Mouse (Mus musculus): ENCODE measurements around the gene Ngrn. TPM values are rescaled to one million over a fixed set of nuclear protein-coding genes. Genes with fewer than 3 reads are reported as not detected.

Gene Ngrn
- polyA plus RNA-seq, 1 experiment from 2014 or later: 55.1 TPM

DNA sequence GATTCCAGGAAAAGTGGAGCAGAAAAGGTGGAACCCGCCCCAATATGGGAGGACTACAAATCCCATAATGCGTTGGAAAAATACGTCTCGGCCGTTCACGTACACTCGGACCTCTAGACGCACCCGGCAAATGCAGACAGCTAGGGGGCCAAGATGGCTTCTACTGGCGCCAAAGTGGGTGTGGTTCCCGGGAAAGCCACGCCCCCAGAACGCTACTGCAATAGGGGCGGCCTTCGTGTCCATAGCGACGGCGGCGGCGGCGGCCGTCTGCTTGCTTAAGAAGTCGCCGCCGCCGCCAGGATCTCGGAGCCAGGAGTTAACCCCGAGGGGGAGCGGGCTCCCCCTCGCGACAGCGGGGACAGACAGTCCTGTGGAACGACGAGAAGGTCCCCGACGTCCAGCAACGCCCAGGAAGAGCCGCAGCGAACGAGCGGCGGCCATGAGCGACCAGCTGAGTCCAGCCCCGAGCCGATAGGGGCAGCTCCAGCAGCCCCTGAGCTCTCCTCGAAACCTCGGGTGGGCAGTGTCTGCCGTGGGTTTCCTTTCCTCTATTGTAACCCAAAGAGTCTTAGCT lies 14.8 kb upstream of the Ngrn start, which contains the start of gene Ttll13:
Gene Ttll13, plus strand, starts transcription at position 229 of the 574 bp plus-strand sequence.
- H3K4me2 ChIP-seq: peak within 1 kb of the TSS; percentile 75
- H3K36me3 ChIP-seq (ENCODE audit: control insufficient read depth, insufficient read depth, low read length): no peaks in the 10 kb centered on the region
- H3K27me3 ChIP-seq (replicated peaks; ENCODE audit: control insufficient read depth, insufficient read depth, low read length): no peaks in the 10 kb centered on the region
- H3K4me1 ChIP-seq (replicated peaks; ENCODE audit: control insufficient read depth, insufficient read depth, low read length): peaks cover 7% of the 10 kb centered on the region
- ATAC-seq (replicated peaks; ENCODE audit: low FRiP score) (peak; percentile 98), DNase-seq (ENCODE audit: low spot score) (peak; percentile 96)
- H3K27ac ChIP-seq (ENCODE audit: low read depth, low read length): peak within 1 kb of the TSS; percentile 54
- no peaks in the 10 kb centered on the region for H3K9me3 ChIP-seq (ENCODE audit: control insufficient read depth, low read length)
- H3K9ac ChIP-seq (ENCODE audit: low read depth, low read length): peak within 1 kb of the TSS; percentile 71
- under 1% methylated on average over 48 of the region's 48 CpGs for WGBS
- H3K4me3 ChIP-seq (ENCODE audit: low read depth, low read length): peak within 1 kb of the TSS; percentile 64

DNA sequence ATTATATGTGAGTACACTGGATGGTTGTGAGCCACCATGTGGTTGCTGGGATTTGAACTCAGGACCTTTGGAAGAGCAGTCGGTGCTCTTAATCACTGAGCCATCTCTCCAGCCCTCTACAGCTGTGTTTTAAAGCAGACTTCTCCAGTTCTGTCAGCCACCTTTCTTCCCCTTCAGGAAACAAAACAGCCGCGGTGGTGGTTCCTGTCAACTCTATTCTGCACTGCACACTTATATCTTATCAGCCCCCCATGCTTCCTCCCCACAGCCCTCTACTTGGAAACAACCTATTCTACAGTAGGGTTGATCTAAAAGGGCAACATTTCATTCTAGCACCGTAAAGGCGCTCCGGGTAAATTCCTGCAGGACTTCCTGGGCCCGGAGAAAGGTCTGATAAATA lies 14.2 kb upstream of the Ngrn start:
- no peaks in the 10 kb centered on the region for H3K27me3 ChIP-seq (replicated peaks; ENCODE audit: control insufficient read depth, insufficient read depth, low read length)
- ATAC-seq (replicated peaks; ENCODE audit: low FRiP score) (no peak), DNase-seq (ENCODE audit: low spot score) (no peak)
- H3K4me2 ChIP-seq: peak overlapping the region; percentile 75
- H3K36me3 ChIP-seq (ENCODE audit: control insufficient read depth, insufficient read depth, low read length): no peaks in the 10 kb centered on the region
- 0 out of 2 replicates have a peak overlapping the region, but pooled peaks have one; percentile 21 for H3K27ac ChIP-seq (ENCODE audit: low read depth, low read length)
- H3K9me3 ChIP-seq (ENCODE audit: control insufficient read depth, low read length): no peaks in the 10 kb centered on the region
- peaks cover 7% of the 10 kb centered on the region for H3K4me1 ChIP-seq (replicated peaks; ENCODE audit: control insufficient read depth, insufficient read depth, low read length)
- 32% methylated on average over 7 of the region's 7 CpGs for WGBS
- peak overlapping the region; percentile 64 for H3K4me3 ChIP-seq (ENCODE audit: low read depth, low read length)
- peak overlapping the region; percentile 71; the same call in 1 of the 2 replicates for H3K9ac ChIP-seq (ENCODE audit: low read depth, low read length)

DNA sequence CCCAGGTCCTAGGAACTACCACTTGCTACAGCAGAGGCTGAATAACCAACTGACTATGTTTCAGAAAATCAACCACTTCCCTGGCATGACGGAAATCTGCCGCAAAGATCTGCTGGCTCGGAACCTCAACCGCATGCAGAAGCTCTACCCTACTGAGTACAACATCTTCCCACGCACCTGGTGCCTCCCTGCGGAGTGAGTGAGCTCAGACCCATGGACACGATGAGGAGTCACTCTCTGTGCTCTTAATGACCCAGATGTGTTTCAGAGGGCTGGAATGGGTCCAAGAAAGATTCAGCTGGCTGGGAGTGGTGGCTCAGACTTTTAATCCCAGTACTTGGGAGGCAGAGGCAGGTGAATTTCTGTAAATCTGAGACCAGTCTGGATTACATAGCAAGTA lies 8.6 kb upstream of the Ngrn start:
- ATAC-seq (replicated peaks; ENCODE audit: low FRiP score) (no peak), DNase-seq (ENCODE audit: low spot score) (no peak)
- Histone ChIP-seq H3K4me2 (no peak overlapping the region), H3K9me3 (ENCODE audit: control insufficient read depth, low read length) (no peaks in the 10 kb centered on the region), H3K9ac (ENCODE audit: low read depth, low read length) (no peak overlapping the region), H3K36me3 (ENCODE audit: control insufficient read depth, insufficient read depth, low read length) (no peaks in the 10 kb centered on the region), H3K27me3 (replicated peaks; ENCODE audit: control insufficient read depth, insufficient read depth, low read length) (no peaks in the 10 kb centered on the region), H3K4me3 (ENCODE audit: low read depth, low read length) (no peak overlapping the region), H3K27ac (ENCODE audit: low read depth, low read length) (no peak overlapping the region), H3K4me1 (replicated peaks; ENCODE audit: control insufficient read depth, insufficient read depth, low read length) (peaks cover 5% of the 10 kb centered on the region)
- 82% methylated on average over 7 of the region's 7 CpGs for WGBS

DNA sequence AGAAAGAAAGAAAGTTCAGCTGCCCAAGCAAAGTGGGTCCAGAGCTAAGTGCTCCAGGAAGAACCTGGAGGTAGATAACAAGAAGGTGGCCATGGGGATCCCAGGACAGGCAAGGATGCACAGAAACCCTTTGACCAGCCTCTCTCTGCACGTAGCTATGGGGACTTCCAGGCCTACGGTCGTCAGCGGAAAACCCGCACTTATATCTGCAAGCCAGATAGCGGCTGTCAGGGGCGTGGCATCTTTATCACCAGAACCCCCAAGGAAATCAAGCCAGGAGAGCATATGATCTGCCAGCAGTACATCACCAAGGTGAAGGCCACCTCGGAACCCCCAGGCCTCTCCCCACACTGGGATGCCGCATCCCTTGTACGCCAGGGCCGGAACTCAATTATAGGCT lies 8.1 kb upstream of the Ngrn start:
- H3K4me3 ChIP-seq (ENCODE audit: low read depth, low read length): no peak overlapping the region
- no peak overlapping the region for H3K4me2 ChIP-seq
- H3K4me1 ChIP-seq (replicated peaks; ENCODE audit: control insufficient read depth, insufficient read depth, low read length): peaks cover 5% of the 10 kb centered on the region
- 56% methylated on average over 11 of the region's 11 CpGs for WGBS
- no peak for DNase-seq (ENCODE audit: low spot score)
- H3K36me3 ChIP-seq (ENCODE audit: control insufficient read depth, insufficient read depth, low read length): no peaks in the 10 kb centered on the region
- no peak for ATAC-seq (replicated peaks; ENCODE audit: low FRiP score)
- no peaks in the 10 kb centered on the region for H3K9me3 ChIP-seq (ENCODE audit: control insufficient read depth, low read length)
- H3K27ac ChIP-seq (ENCODE audit: low read depth, low read length): no peak overlapping the region
- H3K27me3 ChIP-seq (replicated peaks; ENCODE audit: control insufficient read depth, insufficient read depth, low read length): no peaks in the 10 kb centered on the region
- no peak overlapping the region for H3K9ac ChIP-seq (ENCODE audit: low read depth, low read length)

DNA sequence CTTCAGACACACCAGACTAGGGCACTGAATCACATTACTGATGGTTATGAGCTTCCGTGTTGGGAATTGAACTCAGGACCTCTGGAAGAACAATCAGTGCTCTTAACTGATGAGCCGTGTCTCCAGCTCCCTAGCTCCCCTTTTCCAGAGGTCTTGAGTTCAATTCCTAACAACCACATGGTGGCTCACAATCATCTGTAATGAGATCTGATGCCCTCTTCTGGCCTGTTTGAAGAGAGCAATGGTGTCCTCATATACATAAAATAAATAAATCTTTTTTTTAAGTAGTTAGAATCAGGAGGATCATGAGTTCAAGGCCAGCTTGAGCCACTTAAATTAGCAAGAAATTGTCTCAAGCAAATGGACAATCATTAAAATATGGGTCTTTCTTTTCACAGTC lies 5.0 kb upstream of the Ngrn start:
- 56% methylated on average over 2 of the region's 2 CpGs for WGBS
- DNase-seq (ENCODE audit: low spot score) (no peak), ATAC-seq (replicated peaks; ENCODE audit: low FRiP score) (no peak)
- no peak overlapping the region for H3K4me3 ChIP-seq (ENCODE audit: low read depth, low read length)
- no peaks in the 10 kb centered on the region for H3K9me3 ChIP-seq (ENCODE audit: control insufficient read depth, low read length)
- H3K9ac ChIP-seq (ENCODE audit: low read depth, low read length): no peak overlapping the region
- H3K27me3 ChIP-seq (replicated peaks; ENCODE audit: control insufficient read depth, insufficient read depth, low read length): 0 out of 2 replicates have a peak, but pooled peaks cover 3% of the 10 kb centered on the region
- no peaks in the 10 kb centered on the region for H3K36me3 ChIP-seq (ENCODE audit: control insufficient read depth, insufficient read depth, low read length)
- no peak overlapping the region for H3K27ac ChIP-seq (ENCODE audit: low read depth, low read length)
- H3K4me2 ChIP-seq: no peak overlapping the region
- peaks cover 10% of the 10 kb centered on the region for H3K4me1 ChIP-seq (replicated peaks; ENCODE audit: control insufficient read depth, insufficient read depth, low read length)

DNA sequence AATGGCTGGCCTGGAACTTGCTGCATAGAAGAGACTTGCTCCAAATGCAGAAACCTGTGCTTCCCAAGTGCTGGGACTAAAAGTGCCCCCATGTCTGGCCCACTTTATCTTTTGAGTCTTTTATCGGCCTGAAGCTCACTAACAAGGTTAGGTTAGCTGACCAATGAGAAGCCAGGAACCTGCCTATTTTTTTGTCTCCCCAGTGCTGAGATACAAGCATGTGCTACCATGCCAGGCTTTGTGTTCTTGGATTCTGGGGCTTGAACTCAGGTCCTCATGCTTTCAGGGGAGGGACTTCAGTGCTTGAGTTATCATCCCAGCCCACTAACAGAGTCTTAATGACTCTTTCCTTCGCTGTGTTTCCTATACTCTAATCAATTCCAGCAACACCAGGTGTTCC lies 3.3 kb upstream of the Ngrn start:
- H3K36me3 ChIP-seq (ENCODE audit: control insufficient read depth, insufficient read depth, low read length): no peaks in the 10 kb centered on the region

DNA sequence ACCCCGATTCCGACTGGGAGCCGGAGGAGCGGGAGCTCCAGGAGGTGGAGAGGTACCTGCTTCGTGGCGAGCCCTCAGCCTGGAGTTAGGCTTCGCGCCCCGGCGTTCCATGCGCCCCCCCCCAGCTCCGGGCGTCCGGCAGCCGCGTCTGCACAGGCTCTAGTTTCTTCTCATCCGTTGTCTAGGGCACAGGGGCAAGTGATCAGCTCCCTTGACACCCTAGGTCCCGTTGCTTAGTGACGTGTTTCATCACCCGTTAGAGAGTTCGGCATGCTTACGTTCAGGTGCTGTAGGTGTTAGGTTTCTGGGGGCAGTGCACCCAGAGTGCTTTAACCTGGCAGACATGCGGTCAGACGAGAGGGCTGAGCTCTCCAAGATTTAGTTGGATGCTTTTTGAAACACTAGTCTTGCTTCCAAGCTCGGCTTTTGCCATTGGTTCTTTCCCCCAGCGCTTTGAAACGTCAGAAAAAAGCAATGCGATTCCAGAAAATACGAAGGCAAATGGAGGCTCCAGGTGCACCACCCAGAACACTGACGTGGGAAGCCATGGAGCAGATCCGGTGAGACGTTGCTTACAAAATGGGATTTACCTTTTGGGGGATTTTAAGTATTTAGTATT lies 466 bp downstream of the Ngrn start:
- H3K4me1 ChIP-seq (replicated peaks; ENCODE audit: control insufficient read depth, insufficient read depth, low read length): peaks cover 11% of the 10 kb centered on the region
- peak overlapping the region; percentile 82 for H3K27ac ChIP-seq (ENCODE audit: low read depth, low read length)
- no peaks in the 10 kb centered on the region for H3K9me3 ChIP-seq (ENCODE audit: control insufficient read depth, low read length)
- H3K27me3 ChIP-seq (replicated peaks; ENCODE audit: control insufficient read depth, insufficient read depth, low read length): 0 out of 2 replicates have a peak, but pooled peaks cover 3% of the 10 kb centered on the region
- 1% methylated on average over 32 of the region's 32 CpGs for WGBS
- ATAC-seq (replicated peaks; ENCODE audit: low FRiP score) (peak; percentile 75), DNase-seq (ENCODE audit: low spot score) (no peak)
- peak overlapping the region; percentile 91 for H3K4me3 ChIP-seq (ENCODE audit: low read depth, low read length)
- peaks cover 14% of the 10 kb centered on the region for H3K36me3 ChIP-seq (ENCODE audit: control insufficient read depth, insufficient read depth, low read length)
- peak overlapping the region; percentile 83 for H3K4me2 ChIP-seq
- peak overlapping the region; percentile 91 for H3K9ac ChIP-seq (ENCODE audit: low read depth, low read length)

More for the DNA sequence above, 3.3 kb upstream of the Ngrn start:
- H3K9ac ChIP-seq (ENCODE audit: low read depth, low read length): no peak overlapping the region
- 0 out of 2 replicates have a peak, but pooled peaks cover 3% of the 10 kb centered on the region for H3K27me3 ChIP-seq (replicated peaks; ENCODE audit: control insufficient read depth, insufficient read depth, low read length)
- no peak for ATAC-seq (replicated peaks; ENCODE audit: low FRiP score)
- H3K4me1 ChIP-seq (replicated peaks; ENCODE audit: control insufficient read depth, insufficient read depth, low read length): peaks cover 16% of the 10 kb centered on the region
- H3K27ac ChIP-seq (ENCODE audit: low read depth, low read length): no peak overlapping the region
- no peak overlapping the region for H3K4me2 ChIP-seq
- no peak overlapping the region for H3K4me3 ChIP-seq (ENCODE audit: low read depth, low read length)
- H3K9me3 ChIP-seq (ENCODE audit: control insufficient read depth, low read length): no peaks in the 10 kb centered on the region
- no peak for DNase-seq (ENCODE audit: low spot score)
- 53% methylated on average over 2 of the region's 2 CpGs for WGBS

DNA sequence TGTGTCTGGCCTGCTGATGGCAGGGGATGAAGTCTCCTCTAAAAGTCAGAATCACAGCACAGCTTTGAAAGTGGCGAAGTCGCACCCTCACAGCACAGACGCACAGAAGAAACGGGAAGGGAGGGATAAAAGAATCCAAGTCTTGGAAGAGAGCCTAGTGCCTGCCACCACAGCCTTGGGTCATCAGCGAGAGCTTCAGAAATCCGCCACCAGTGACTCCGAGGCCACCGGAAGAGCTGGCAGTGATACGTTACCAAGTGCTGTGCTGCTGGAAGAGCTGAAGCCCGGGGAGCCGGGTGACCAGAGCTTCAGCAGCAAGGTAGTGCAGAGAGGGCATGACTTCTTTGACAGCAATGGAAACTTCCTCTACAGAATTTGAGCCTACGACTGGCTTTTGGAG lies 3.6 kb downstream of the Ngrn start:
- WGBS: 95% methylated on average over 12 of the region's 12 CpGs
- H3K27me3 ChIP-seq (replicated peaks; ENCODE audit: control insufficient read depth, insufficient read depth, low read length): no peaks in the 10 kb centered on the region
- no peak overlapping the region for H3K4me3 ChIP-seq (ENCODE audit: low read depth, low read length)
- H3K4me1 ChIP-seq (replicated peaks; ENCODE audit: control insufficient read depth, insufficient read depth, low read length): peaks cover 18% of the 10 kb centered on the region
- H3K4me2 ChIP-seq: no peak overlapping the region
- H3K36me3 ChIP-seq (ENCODE audit: control insufficient read depth, insufficient read depth, low read length): peaks cover 17% of the 10 kb centered on the region
- ATAC-seq (replicated peaks; ENCODE audit: low FRiP score) (no peak), DNase-seq (ENCODE audit: low spot score) (no peak)
- H3K9ac ChIP-seq (ENCODE audit: low read depth, low read length): no peak overlapping the region
- no peaks in the 10 kb centered on the region for H3K9me3 ChIP-seq (ENCODE audit: control insufficient read depth, low read length)
- no peak overlapping the region for H3K27ac ChIP-seq (ENCODE audit: low read depth, low read length)

DNA sequence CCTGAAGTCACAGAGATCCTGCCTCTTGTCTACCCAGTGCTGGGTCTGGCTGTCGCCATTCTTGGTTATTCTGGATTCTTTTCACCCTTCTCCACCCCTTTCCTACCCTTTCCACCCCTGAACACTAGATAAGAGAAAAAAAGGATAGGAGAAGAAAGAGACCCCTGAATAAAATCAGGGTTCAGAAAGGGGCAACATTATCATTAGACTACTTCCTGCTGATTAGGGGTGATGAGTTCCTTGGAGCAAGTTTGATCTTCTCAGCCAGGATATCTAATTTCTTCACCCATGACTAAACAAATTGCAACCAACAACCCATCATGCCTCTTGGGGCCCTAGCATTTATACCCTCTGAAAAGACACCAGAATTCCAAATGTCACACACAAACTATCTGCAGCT lies 6.7 kb downstream of the Ngrn start:
- Histone ChIP-seq H3K4me1 (replicated peaks; ENCODE audit: control insufficient read depth, insufficient read depth, low read length) (peaks cover 12% of the 10 kb centered on the region), H3K36me3 (ENCODE audit: control insufficient read depth, insufficient read depth, low read length) (peaks cover 20% of the 10 kb centered on the region), H3K27ac (ENCODE audit: low read depth, low read length) (no peak overlapping the region), H3K9ac (ENCODE audit: low read depth, low read length) (no peak overlapping the region), H3K27me3 (replicated peaks; ENCODE audit: control insufficient read depth, insufficient read depth, low read length) (no peaks in the 10 kb centered on the region), H3K4me2 (no peak overlapping the region), H3K4me3 (ENCODE audit: low read depth, low read length) (no peak overlapping the region), H3K9me3 (ENCODE audit: control insufficient read depth, low read length) (no peaks in the 10 kb centered on the region)
- WGBS: 71% methylated on average over 1 of the region's 1 CpGs
- DNase-seq (ENCODE audit: low spot score): no peak
- no peak for ATAC-seq (replicated peaks; ENCODE audit: low FRiP score)
